Mouse (Mus musculus) heart, postnatal 0 days (tissue): ENCODE results near the gene Tufm.

ENCODE experiments used
- CTCF ChIP-seq: IDR thresholded peaks from 2 replicates; pipeline ENCODE4 v1.5.1; 2016; ENCODE audit warnings: antibody characterized with exemption, control low read depth, low read depth
- EP300 ChIP-seq: IDR thresholded peaks from 2 replicates; pipeline ENCODE4 v1.6.1; 2016; ENCODE audit warnings: antibody characterized with exemption, low read depth

GRCm38 (mm10) chr7:126501684-126502022 lies 14.5 kb downstream of the Tufm start:
- TF ChIP-seq CTCF (no peak), EP300 (no peak)
